Comparison of ENCODE assay signal across 28 mouse cellular contexts in genomic region chr5:75320536-75320935, GRCm38 (mm10).
DNase-seq lines count a peak whose midpoint lies in the region; ATAC-seq and TF ChIP-seq lines count a peak whose summit lies in the region.
"Had no signal": no experiment of that assay in that cellular context is flagged by ENCODE, and none has a peak within 500 bp of the region (broad histone marks: within the 10 kb centered on the region; RNA-seq: fewer than 3 reads in every experiment).

No protein-coding gene starts in this region.

- no peaks in the 10 kb centered on the region for H3K36me3 ChIP-seq in liver, adult 2 months (ENCODE audit: control insufficient read depth, insufficient read depth, low read length)
- H3K36me3 ChIP-seq in liver, embryonic 11.5 days (ENCODE audit: control insufficient read depth, insufficient read depth, low read length), result no peaks in the 10 kb centered on the region
- H3K36me3 ChIP-seq: embryonic facial prominence, embryonic 13.5 days; embryonic facial prominence, embryonic 15.5 days; forebrain, embryonic 10.5 days; forebrain, embryonic 12.5 days; G1E had no signal

- no peak overlapping the region for H3K9ac ChIP-seq in liver, adult 2 months (ENCODE audit: low read depth, low read length)
- no peak overlapping the region for H3K9ac ChIP-seq in liver, embryonic 11.5 days (ENCODE audit: low read depth, low read length)
- H3K9ac ChIP-seq: embryonic facial prominence, embryonic 13.5 days; embryonic facial prominence, embryonic 15.5 days; forebrain, embryonic 12.5 days had no signal

- no peak overlapping the region for H3K27ac ChIP-seq in liver, adult 2 months (replicated peaks; ENCODE audit: insufficient read depth, low read depth, low read length)
- H3K27ac ChIP-seq in liver, embryonic 11.5 days (ENCODE audit: low read depth, low read length), result no peak overlapping the region
- H3K27ac ChIP-seq: embryonic facial prominence, embryonic 13.5 days; embryonic facial prominence, embryonic 15.5 days; forebrain, embryonic 10.5 days; forebrain, embryonic 12.5 days had no signal

- no peak overlapping the region for H3K4me2 ChIP-seq in liver, embryonic 11.5 days
- H3K4me2 ChIP-seq: embryonic facial prominence, embryonic 13.5 days; embryonic facial prominence, embryonic 15.5 days; forebrain, embryonic 12.5 days had no signal

- DNase-seq in adrenal gland, postnatal 10 days, result peak; percentile 9
- no peak for DNase-seq in adrenal gland, postnatal 25 days
- peak; percentile 54 for DNase-seq in heart, adult 11 months
- no peak for DNase-seq in heart, postnatal 14 days
- DNase-seq in liver, adult 2 months (ENCODE audit: extremely low read depth, low read depth, low spot score), result peak; percentile 10
- no peak for DNase-seq in liver, embryonic 11.5 days (ENCODE audit: low spot score)
- peak; percentile 5 for DNase-seq in 416B (ENCODE audit: low read depth)
- no peak for DNase-seq in embryo, embryonic 10 days (ENCODE audit: low spot score)
- DNase-seq: adrenal gland, adult 8-10 months; B cell, adult 2 months; cerebellum, adult 11-12 months; cerebellum, adult 2 months; cerebellum, adult 9-10 months; cerebellum, postnatal 10 days; cerebellum, postnatal 25 days; embryo, embryonic 11 days had no signal

- intact Hi-C loops in heart, postnatal 14 days (cut with DNase I), result no loop called here

- ATAC-seq in liver, embryonic 11.5 days (replicated peaks; ENCODE audit: low FRiP score), result no peak
- ATAC-seq: activated CD4-positive, CD25-positive, alpha-beta regulatory T cell, adult 4 months; CD4-positive, CD25-positive, alpha-beta regulatory T cell, adult 4 months; forebrain, embryonic 14.5 days; forebrain, embryonic 16.5 days; Patski had no signal

- WGBS in liver, adult 2 months, result 81% methylated on average over 2 of the region's 2 CpGs
- WGBS in liver, embryonic 11.5 days, result 78% methylated on average over 2 of the region's 2 CpGs

- no peaks in the 10 kb centered on the region for H3K9me3 ChIP-seq in liver, embryonic 11.5 days (ENCODE audit: control insufficient read depth, low read length)
- H3K9me3 ChIP-seq: embryonic facial prominence, embryonic 13.5 days; embryonic facial prominence, embryonic 15.5 days; forebrain, embryonic 10.5 days; forebrain, embryonic 12.5 days; G1E had no signal

- no peak for TF ChIP-seq POLR2A in liver, adult 2 months (IDR thresholded peaks at IDR 0.05; ENCODE audit: extremely low read depth, insufficient read depth, low read length)

- H3K79me2 ChIP-seq in liver, adult 2 months (ENCODE audit: control insufficient read depth, insufficient read depth, low read length), result no peaks in the 10 kb centered on the region

- H3K4me3 ChIP-seq in liver, adult 2 months (ENCODE audit: insufficient read depth, low read depth, low read length), result no peak overlapping the region
- H3K4me3 ChIP-seq in liver, embryonic 11.5 days (ENCODE audit: low read depth, low read length), result no peak overlapping the region
- H3K4me3 ChIP-seq: embryonic facial prominence, embryonic 13.5 days; embryonic facial prominence, embryonic 15.5 days; erythroblast, embryonic 14.5 days; forebrain, embryonic 10.5 days; forebrain, embryonic 12.5 days had no signal

- TF ChIP-seq CTCF in liver, adult 2 months (IDR thresholded peaks at IDR 0.05; ENCODE audit: low read depth, low read length), result no peak

- H3K4me1 ChIP-seq in liver, adult 2 months (ENCODE audit: control insufficient read depth, insufficient read depth, low read length), result peaks cover 4% of the 10 kb centered on the region
- H3K4me1 ChIP-seq in liver, embryonic 11.5 days (replicated peaks; ENCODE audit: control insufficient read depth, insufficient read depth, low read length), result no peaks in the 10 kb centered on the region
- H3K4me1 ChIP-seq: embryonic facial prominence, embryonic 13.5 days; embryonic facial prominence, embryonic 15.5 days; forebrain, embryonic 10.5 days; forebrain, embryonic 12.5 days had no signal

- H3K27me3 ChIP-seq in liver, adult 2 months (ENCODE audit: control insufficient read depth, insufficient read depth, low read length), result no peaks in the 10 kb centered on the region
- no peaks in the 10 kb centered on the region for H3K27me3 ChIP-seq in liver, embryonic 11.5 days (replicated peaks; ENCODE audit: control insufficient read depth, insufficient read depth, low read length)
- H3K27me3 ChIP-seq: CH12.LX; embryonic facial prominence, embryonic 13.5 days; embryonic facial prominence, embryonic 15.5 days; forebrain, embryonic 12.5 days had no signal

Comparison
In these comparisons a context has a peak if more than half of its experiments do, and no peak if none do; other contexts are left out.
1. DNase-seq: peak in adrenal gland, postnatal 10 days (single experiment), heart, adult 11 months (single experiment), liver, adult 2 months (single experiment) and 416B (single experiment); none in adrenal gland, postnatal 25 days (single experiment), heart, postnatal 14 days (0 of 2), liver, embryonic 11.5 days (single experiment) and embryo, embryonic 10 days (single experiment).